Mouse (Mus musculus): Measurements from ENCODE around the gene Taf1d.

GRCm38 (mm10) chr9:15256214-15256613 lies 49.8 kb upstream of the Taf1d start:
- no peak for TF ChIP-seq POLR2A (IDR thresholded peaks at IDR 0.05; ENCODE audit: insufficient read length, low read depth)
- TF ChIP-seq MYOG (IDR thresholded peaks at IDR 0.05; ENCODE audit: control insufficient read depth in 1 of 3, insufficient read depth in 1 of 3, insufficient read length in 2 of 3, low read depth in 2 of 3) = no peak
- TF ChIP-seq CEBPB (IDR thresholded peaks at IDR 0.05; ENCODE audit: insufficient read depth, poor library complexity, severe bottlenecking) = no peak
- no peak for TF ChIP-seq MAX (IDR thresholded peaks at IDR 0.05; ENCODE audit: low read depth)
- TF ChIP-seq MYOD1 (IDR thresholded peaks at IDR 0.05; ENCODE audit: control insufficient read depth in 1 of 3, insufficient read length in 2 of 3, low read depth in 2 of 3) = no peak
- TF ChIP-seq E2F4 (IDR thresholded peaks at IDR 0.05; ENCODE audit: insufficient read depth) = no peak
- TF ChIP-seq POLR2AphosphoS2 (IDR thresholded peaks at IDR 0.05; ENCODE audit: insufficient read length, low read depth) = no peak
- TF ChIP-seq SRF (IDR thresholded peaks at IDR 0.05; ENCODE audit: control insufficient read depth, insufficient read length, low read depth) = no peak

Measured in myocyte (in vitro differentiated cells).